Mouse (Mus musculus): ENCODE measurements at regions not wholly inside any gene's neighbourhood (a gene's known extent, or its start where the extent isn't known, plus 50 kb on each side); places are given as distances from the start of the nearest gene placed in this dataset.

- no peak for DNase-seq (ENCODE audit: low spot score)
These were observed 89.2 kb upstream of the Rab11fip2 start for GRCm38 (mm10) chr19:60032667-60033066.

- peak; percentile 14 for DNase-seq (ENCODE audit: low spot score)
These were observed 86.8 kb upstream of the Rab11fip2 start for GRCm38 (mm10) chr19:60030212-60030788.

- DNase-seq (ENCODE audit: low spot score): no peak
These were observed 86.3 kb upstream of the Rab11fip2 start for GRCm38 (mm10) chr19:60029720-60030119.

- no peak for DNase-seq (ENCODE audit: low spot score)
These were observed 72.3 kb upstream of the Rab11fip2 start for GRCm38 (mm10) chr19:60015614-60016300.

GRCm38 (mm10) chr19:59995557-59995956 is 52.1 kb upstream of the Rab11fip2 start:
- no peak for DNase-seq (ENCODE audit: low spot score)
